Mouse (Mus musculus) neural tube, embryonic 15.5 days (tissue): ENCODE results near the gene Cdh1. TPM values are rescaled to one million over a fixed set of nuclear protein-coding genes. Genes with fewer than 3 reads are reported as not detected.

ENCODE experiments used
- ATAC-seq: fragments of 200-750 bp; cut with Nextera tagmentation; 2 replicates; pipeline ENCODE4 v1.8.0; 2017; ENCODE audit warnings: mild to moderate bottlenecking, moderate TSS enrichment, moderate library complexity; ENCODE audit not compliant: low FRiP score
- H3K27ac ChIP-seq: fragments of 300-500 bp; sonication (generic); replicated peaks from 2 replicates; pipeline ENCODE4 v1.5.1; 2015; ENCODE audit warnings: mild to moderate bottlenecking, inconsistent platforms
- H3K27me3 ChIP-seq: fragments of 300-500 bp; sonication (generic); replicated peaks from 2 replicates; pipeline ENCODE4 v1.6.1; 2015; ENCODE audit warnings: inconsistent platforms
- H3K36me3 ChIP-seq: fragments of 300-500 bp; sonication (generic); 2 replicates; pipeline ENCODE4 v1.6.1; 2015; ENCODE audit warnings: inconsistent platforms
- H3K4me1 ChIP-seq: fragments of 300-500 bp; sonication (generic); 2 replicates; pipeline ENCODE4 v1.6.1; 2015; ENCODE audit warnings: inconsistent platforms
- H3K4me2 ChIP-seq: fragments of 300-500 bp; sonication (generic); 2 replicates; pipeline ENCODE4 v1.6.1; 2015; ENCODE audit warnings: inconsistent platforms, mild to moderate bottlenecking, moderate library complexity
- H3K4me3 ChIP-seq: fragments of 300-500 bp; sonication (generic); replicated peaks from 2 replicates; pipeline ENCODE4 v1.5.1; 2015; ENCODE audit warnings: mild to moderate bottlenecking, inconsistent platforms
- H3K9ac ChIP-seq: fragments of 300-500 bp; sonication (generic); replicated peaks from 2 replicates; pipeline ENCODE4 v1.6.1; 2015; ENCODE audit warnings: mild to moderate bottlenecking, inconsistent platforms
- H3K9me3 ChIP-seq: fragments of 300-500 bp; sonication (generic); replicated peaks from 2 replicates; pipeline ENCODE4 v1.6.1; 2016; ENCODE audit warnings: inconsistent platforms
- WGBS: fragments of 180-500 bp; shearing (Covaris S2); methylation state at CpG from one replicate; pipeline ENCODE4 v1.1.7; 2015; ENCODE audit warnings: mixed read lengths; 5-methylcytosine and 5-hydroxymethylcytosine counted together
- polyA plus RNA-seq: library from polyadenylated mRNA; unstranded; fragments of >200 nt; fragmentation: Nextera tagmentation; extraction: Ambion mirVana; gene quantifications from 2 replicates; pipeline ENCODE4 v1.2.1, GENCODE M21; 2015

The Cdh1 gene
- polyA plus RNA-seq, 1 experiment from 2014 or later, result 1.9 TPM

DNA sequence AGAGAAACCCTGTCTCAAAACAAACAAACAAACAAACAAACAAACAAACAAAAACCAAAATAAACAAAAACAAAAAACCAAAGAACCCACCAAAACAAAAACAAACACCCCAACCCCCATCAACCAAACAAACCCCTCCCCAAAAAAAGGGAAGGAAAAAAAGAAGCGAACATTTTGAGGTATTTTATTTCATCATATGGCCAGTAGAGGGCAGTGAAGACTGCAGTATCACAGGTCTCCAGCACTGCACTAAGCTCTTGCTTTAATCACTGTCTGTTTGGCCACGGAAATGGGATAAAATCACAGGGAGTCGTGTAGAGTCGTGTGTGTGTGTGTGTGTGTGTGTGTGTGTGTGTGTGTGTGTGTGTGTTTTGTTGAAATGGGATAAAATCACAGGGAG lies 84.3 kb downstream of the Cdh1 start:
- no peak for ATAC-seq
- Histone ChIP-seq H3K4me3 (no peak overlapping the region), H3K4me2 (no peak overlapping the region), H3K27me3 (no peaks in the 10 kb centered on the region), H3K9me3 (no peaks in the 10 kb centered on the region), H3K36me3 (0 out of 2 replicates have a peak, but pooled peaks cover 3% of the 10 kb centered on the region), H3K9ac (no peak overlapping the region), H3K4me1 (peaks cover 5% of the 10 kb centered on the region; the same call in 1 of the 2 replicates), H3K27ac (no peak overlapping the region)
- WGBS, result 2% methylated on average over 4 of the region's 4 CpGs

DNA sequence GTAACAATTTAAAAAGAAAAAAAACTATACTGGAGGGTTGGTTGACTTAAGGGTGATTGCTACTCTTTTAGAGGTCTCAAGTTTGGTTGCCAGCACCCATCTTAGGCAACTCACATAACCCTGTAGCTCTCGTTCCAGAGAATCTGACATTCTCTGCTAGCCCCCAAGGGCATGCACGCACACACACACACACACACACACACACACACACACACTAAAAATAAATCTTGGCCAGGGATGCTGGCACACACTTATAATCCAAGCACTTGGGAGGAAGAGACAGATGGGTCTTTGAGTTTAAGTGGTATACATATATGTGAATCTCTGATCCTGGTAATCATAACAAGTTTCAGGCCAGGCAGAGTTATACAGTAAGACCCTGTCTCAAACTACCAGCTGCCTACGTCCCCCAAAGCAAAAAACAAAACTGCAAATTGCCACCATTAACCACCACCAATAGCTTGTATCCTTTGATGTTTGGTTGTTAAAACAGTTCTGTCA lies 94.6 kb downstream of the Cdh1 start:
- H3K9me3 ChIP-seq, result no peaks in the 10 kb centered on the region
- 82% methylated on average over 3 of the region's 3 CpGs for WGBS
- H3K36me3 ChIP-seq, result peaks cover 31% of the 10 kb centered on the region
- H3K4me3 ChIP-seq, result no peak overlapping the region
- no peaks in the 10 kb centered on the region for H3K27me3 ChIP-seq
- H3K9ac ChIP-seq, result no peak overlapping the region
- no peak overlapping the region for H3K4me2 ChIP-seq
- H3K4me1 ChIP-seq, result no peaks in the 10 kb centered on the region
- no peak overlapping the region for H3K27ac ChIP-seq
- ATAC-seq, result no peak

DNA sequence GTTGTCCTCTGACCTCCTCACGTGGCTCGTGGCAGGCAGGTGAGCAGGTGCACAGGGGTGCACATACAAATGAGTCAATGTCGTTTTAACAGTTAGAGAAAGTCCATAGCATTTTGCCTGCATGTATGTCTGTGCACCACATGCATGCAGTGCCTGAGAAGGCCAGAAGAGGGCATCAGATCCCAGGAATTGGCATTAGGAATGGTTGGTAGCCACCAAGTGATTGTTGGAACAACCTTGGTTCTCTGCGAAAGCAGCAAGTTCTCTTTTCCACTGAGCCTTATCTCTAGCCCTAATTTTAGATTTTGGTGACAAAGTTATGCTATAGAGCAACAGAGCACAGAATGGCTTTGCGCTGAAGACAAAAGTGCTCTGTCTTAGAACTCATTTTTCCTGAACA lies 96.4 kb downstream of the Cdh1 start:
- H3K36me3 ChIP-seq, result peaks cover 31% of the 10 kb centered on the region
- no peak for ATAC-seq
- no peak overlapping the region for H3K9ac ChIP-seq
- H3K4me3 ChIP-seq, result no peak overlapping the region
- no peaks in the 10 kb centered on the region for H3K9me3 ChIP-seq
- H3K27me3 ChIP-seq, result no peaks in the 10 kb centered on the region
- no peaks in the 10 kb centered on the region; the same call in 1 of the 2 replicates for H3K4me1 ChIP-seq
- H3K4me2 ChIP-seq, result no peak overlapping the region
- WGBS, result 78% methylated on average over 5 of the region's 5 CpGs
- no peak overlapping the region for H3K27ac ChIP-seq

DNA sequence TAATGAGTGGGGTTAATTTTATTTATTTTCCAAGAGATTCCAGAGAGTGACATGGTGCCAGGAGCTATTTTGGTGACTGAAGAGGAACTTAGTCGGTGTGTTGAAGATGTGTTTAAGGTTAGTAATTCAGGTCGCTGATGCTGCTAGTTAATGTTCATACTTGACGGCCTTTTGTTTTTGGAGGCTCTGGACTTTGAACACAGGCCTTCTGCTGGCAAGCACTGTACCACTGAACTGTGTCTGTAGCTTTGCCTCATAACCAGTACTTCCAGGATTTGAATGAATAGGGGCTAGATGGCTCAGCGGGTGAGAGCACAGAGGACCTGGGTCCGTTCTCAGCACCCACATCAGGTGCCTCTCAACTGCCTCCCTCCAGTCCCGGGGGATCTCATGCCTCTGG lies 97.0 kb downstream of the Cdh1 start:
- no peak for ATAC-seq
- Histone ChIP-seq H3K27ac (no peak overlapping the region), H3K4me3 (no peak overlapping the region), H3K36me3 (peaks cover 29% of the 10 kb centered on the region), H3K27me3 (no peaks in the 10 kb centered on the region), H3K4me1 (peaks cover 2% of the 10 kb centered on the region), H3K9me3 (no peaks in the 10 kb centered on the region), H3K4me2 (no peak overlapping the region), H3K9ac (no peak overlapping the region)
- WGBS, result 98% methylated on average over 6 of the region's 6 CpGs

DNA sequence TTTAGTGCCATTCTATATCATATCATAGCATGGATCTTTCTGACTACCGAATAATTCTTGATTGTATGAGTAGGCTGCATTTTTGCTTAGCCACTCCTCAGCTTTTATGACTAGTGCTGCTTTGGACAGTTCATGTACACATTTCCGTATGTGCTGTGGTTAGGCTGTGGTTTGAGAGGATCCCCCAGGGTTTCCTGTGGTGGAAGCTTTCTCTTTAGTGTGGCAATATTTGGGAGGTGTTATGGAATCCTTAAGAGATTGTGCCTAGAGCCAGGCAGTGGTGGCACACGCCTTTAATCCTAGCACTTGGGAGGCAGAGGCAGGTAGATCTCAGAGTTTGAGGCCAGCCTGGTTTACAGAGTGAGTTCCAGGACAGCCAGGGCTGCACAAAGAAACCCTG lies 98.2 kb downstream of the Cdh1 start:
- ATAC-seq, result no peak
- no peak overlapping the region for H3K4me2 ChIP-seq
- H3K4me3 ChIP-seq, result no peak overlapping the region
- H3K9ac ChIP-seq, result no peak overlapping the region
- H3K27me3 ChIP-seq, result no peaks in the 10 kb centered on the region
- H3K4me1 ChIP-seq, result peaks cover 3% of the 10 kb centered on the region
- no peaks in the 10 kb centered on the region for H3K9me3 ChIP-seq
- no peak overlapping the region for H3K27ac ChIP-seq
- 95% methylated on average over 3 of the region's 3 CpGs for WGBS
- peaks cover 23% of the 10 kb centered on the region for H3K36me3 ChIP-seq

DNA sequence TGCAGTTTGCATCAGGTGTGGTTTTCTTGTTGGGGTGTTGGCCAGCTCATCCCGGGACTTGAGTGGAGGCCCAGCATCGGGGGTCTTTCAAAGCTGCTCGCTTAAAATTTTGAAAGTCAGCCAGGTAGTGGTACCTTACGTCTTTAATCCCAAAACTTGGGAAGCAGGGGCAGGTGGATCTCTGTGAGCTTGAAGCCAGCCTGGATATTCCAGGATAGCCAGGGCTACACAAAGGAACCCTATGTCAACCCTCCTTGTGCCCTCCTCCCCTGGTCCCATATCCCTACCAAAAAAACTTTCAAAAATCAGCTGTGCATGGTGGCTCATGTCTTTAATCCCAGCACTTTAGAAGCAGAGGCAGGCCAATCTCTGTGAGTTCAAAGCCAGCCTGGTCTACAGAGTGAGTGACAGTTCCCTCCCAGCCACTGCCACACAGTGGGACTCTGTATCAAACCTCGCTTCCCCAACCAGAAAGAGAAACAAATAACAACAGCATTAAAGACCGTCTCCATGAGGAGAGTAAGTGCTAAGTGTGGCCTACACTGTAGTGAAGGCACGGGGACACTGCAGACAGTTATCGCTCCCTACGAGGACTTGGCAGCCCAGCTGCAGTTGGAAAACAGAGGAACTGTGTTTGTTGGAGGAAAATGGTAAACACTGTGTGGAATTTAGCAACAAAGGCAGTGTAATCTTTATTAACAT lies 101.2 kb downstream of the Cdh1 start:
- WGBS, result 73% methylated on average over 9 of the region's 9 CpGs
- Histone ChIP-seq H3K4me1 (peaks cover 3% of the 10 kb centered on the region), H3K36me3 (peaks cover 8% of the 10 kb centered on the region; the same call in 1 of the 2 replicates), H3K27me3 (no peaks in the 10 kb centered on the region), H3K9ac (no peak overlapping the region), H3K4me3 (no peak overlapping the region), H3K4me2 (peak overlapping the region; percentile 5; the same call in 1 of the 2 replicates), H3K27ac (peak overlapping the region; percentile 70), H3K9me3 (no peaks in the 10 kb centered on the region)
- peak; percentile 21; the same call in 1 of the 2 replicates for ATAC-seq

DNA sequence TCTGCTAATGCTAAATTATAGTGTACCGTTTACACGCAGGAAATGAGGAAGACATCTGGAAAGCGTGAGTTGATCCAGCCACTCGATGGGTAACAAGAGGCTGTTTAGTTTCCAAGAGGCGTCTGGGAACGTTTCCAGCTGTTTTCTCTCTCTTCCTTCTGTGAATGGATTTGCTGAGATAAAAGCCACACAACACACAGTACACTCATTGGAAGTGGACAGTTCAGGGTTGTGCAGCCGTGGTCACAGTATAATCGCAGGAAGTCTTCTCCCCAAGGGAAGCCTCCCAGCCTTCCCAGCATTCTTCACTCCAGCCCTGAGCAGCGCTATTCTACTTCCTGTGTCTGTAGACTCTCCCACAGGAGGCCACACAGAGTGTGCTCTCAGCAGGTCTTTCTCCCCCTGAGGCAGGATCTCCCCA lies 101.8 kb downstream of the Cdh1 start:
- 47% methylated on average over 9 of the region's 9 CpGs for WGBS
- peak; percentile 45; the same call in 1 of the 2 replicates for ATAC-seq

DNA sequence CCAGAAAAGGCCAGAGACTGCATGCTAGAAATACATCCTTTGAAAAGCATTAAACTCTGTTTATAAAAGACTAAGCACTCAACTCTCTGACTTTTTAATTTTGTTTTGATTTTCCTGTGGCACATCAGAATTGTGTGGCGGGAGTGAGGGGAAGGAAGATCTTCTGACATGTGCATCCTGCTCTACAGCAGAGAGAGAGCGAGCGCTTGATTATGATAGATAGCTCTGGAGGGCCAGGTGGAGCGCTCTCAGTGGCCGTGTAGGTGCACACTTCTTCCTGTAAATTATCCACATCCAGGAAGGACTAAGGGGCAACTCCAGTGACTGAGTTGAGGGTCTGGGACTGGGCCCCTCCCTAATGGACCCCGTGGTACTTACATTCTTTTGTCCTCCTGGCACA lies 103.0 kb downstream of the Cdh1 start:
- H3K36me3 ChIP-seq, result no peaks in the 10 kb centered on the region; the same call in 1 of the 2 replicates
- H3K27me3 ChIP-seq, result no peaks in the 10 kb centered on the region
- H3K4me1 ChIP-seq, result peaks cover 3% of the 10 kb centered on the region
- H3K27ac ChIP-seq, result no peak overlapping the region
- no peaks in the 10 kb centered on the region for H3K9me3 ChIP-seq
- WGBS, result 86% methylated on average over 6 of the region's 6 CpGs
- no peak overlapping the region for H3K4me3 ChIP-seq
- H3K4me2 ChIP-seq, result no peak overlapping the region
- ATAC-seq, result no peak
- no peak overlapping the region for H3K9ac ChIP-seq

More for the DNA sequence above, 101.8 kb downstream of the Cdh1 start:
- Histone ChIP-seq H3K4me3 (no peak overlapping the region), H3K4me1 (peaks cover 3% of the 10 kb centered on the region), H3K9me3 (no peaks in the 10 kb centered on the region), H3K4me2 (peak overlapping the region; percentile 5; the same call in 1 of the 2 replicates), H3K27ac (peak overlapping the region; percentile 70), H3K36me3 (peaks cover 4% of the 10 kb centered on the region; the same call in 1 of the 2 replicates), H3K9ac (no peak overlapping the region), H3K27me3 (no peaks in the 10 kb centered on the region)

DNA sequence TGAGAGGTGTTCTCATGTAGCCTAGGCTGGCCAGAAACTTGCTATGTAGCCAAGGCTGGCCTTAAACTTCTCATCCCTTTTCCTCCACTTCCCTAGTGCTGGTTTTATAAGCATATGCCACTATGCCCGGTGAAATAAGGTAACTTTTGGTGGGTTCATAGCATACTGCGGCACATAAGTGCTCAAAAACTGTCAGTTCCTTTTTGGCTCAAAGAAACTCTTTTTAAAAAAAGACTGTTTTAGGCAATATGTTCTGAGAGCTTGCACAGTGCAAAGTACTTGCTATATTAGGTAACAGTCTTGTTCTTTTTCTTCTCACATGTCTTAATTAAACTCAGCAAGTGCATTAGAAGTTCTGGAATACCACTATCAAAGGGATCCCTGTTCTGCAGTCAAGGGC lies 106.9 kb downstream of the Cdh1 start:
- WGBS, result 95% methylated on average over 2 of the region's 2 CpGs
- H3K27ac ChIP-seq, result no peak overlapping the region
- H3K27me3 ChIP-seq, result no peaks in the 10 kb centered on the region
- ATAC-seq, result no peak
- H3K4me1 ChIP-seq, result peaks cover 2% of the 10 kb centered on the region; the same call in 1 of the 2 replicates
- no peak overlapping the region for H3K4me2 ChIP-seq
- H3K36me3 ChIP-seq, result no peaks in the 10 kb centered on the region
- H3K9ac ChIP-seq, result no peak overlapping the region
- no peak overlapping the region for H3K4me3 ChIP-seq
- no peaks in the 10 kb centered on the region for H3K9me3 ChIP-seq

DNA sequence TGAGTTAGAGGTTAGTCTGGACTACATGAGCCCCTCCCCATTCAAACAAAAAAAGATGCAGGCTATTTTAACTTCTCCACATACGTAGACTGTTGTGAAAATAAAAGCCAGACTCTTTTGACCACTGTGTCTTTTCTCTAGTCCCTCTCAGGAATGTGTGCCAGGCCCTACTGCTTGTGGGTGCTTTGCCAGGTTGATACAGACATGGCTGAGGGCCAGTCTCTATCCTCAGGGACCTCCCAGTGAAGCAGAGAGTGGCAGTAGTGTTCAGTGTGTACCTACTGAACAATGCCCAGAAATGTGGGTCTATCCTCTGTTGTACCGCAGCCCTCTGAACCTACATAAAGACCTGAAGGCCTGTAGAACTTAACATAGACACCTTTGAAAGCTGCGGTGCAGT lies 109.3 kb downstream of the Cdh1 start:
- no peak overlapping the region for H3K4me2 ChIP-seq
- no peak overlapping the region for H3K9ac ChIP-seq
- H3K4me1 ChIP-seq, result no peaks in the 10 kb centered on the region
- H3K9me3 ChIP-seq, result no peaks in the 10 kb centered on the region
- no peaks in the 10 kb centered on the region for H3K36me3 ChIP-seq
- H3K4me3 ChIP-seq, result no peak overlapping the region
- no peak overlapping the region for H3K27ac ChIP-seq
- H3K27me3 ChIP-seq, result no peaks in the 10 kb centered on the region
- no peak for ATAC-seq
- WGBS, result 78% methylated on average over 3 of the region's 3 CpGs

DNA sequence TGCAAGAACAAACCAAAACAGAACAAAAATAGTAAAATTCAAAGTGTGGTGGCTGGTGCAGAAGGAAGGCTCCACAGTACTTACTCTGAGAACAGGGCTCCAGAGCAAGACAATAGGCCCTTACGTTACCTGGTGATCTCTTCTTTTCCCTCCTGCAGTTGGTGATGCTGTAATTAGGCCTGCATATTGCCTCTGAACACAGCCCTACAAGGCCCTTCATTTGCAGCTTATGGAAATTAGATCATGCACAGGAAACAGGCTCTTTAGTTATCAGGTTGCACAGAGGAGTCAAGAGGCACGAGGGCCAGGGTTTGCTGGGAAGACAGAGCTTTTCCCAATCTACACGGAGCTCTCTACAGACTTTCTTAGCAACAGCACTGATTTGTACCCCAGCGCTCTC lies 111.1 kb downstream of the Cdh1 start:
- Histone ChIP-seq H3K4me2 (no peak overlapping the region), H3K36me3 (no peaks in the 10 kb centered on the region), H3K9me3 (no peaks in the 10 kb centered on the region), H3K27ac (no peak overlapping the region), H3K27me3 (no peaks in the 10 kb centered on the region), H3K4me3 (no peak overlapping the region), H3K4me1 (peaks cover 8% of the 10 kb centered on the region; the same call in 1 of the 2 replicates), H3K9ac (no peak overlapping the region)
- no peak for ATAC-seq
- WGBS, result 85% methylated on average over 4 of the region's 4 CpGs

DNA sequence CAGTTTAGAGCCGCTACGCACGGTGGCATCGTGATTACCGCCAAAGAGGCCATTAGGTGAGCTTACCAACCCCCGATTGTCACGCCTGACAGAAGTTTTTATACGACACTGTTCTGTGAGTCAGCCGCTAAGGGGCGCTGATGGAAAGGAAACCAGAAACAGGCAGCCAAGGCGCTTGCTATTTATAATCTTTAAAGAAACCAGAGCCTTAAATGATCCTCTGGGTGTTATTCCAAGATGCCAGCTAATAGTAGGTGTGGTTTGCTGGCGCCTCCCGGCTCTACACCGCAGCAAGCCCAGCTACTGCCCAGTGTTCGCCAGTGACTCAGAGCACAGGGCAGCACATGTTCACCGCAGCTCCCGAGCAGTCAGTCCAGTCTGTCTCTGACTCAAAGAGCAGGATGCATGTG lies 114.9 kb downstream of the Cdh1 start:
- Histone ChIP-seq H3K4me2 (peak overlapping the region; percentile 47), H3K36me3 (no peaks in the 10 kb centered on the region), H3K27me3 (no peaks in the 10 kb centered on the region), H3K4me3 (peak overlapping the region; percentile 19; the same call in 1 of the 2 replicates), H3K27ac (peak overlapping the region; percentile 45; the same call in 1 of the 2 replicates), H3K9me3 (no peaks in the 10 kb centered on the region), H3K9ac (0 out of 2 replicates have a peak overlapping the region, but pooled peaks have one; percentile 33), H3K4me1 (peaks cover 8% of the 10 kb centered on the region; the same call in 1 of the 2 replicates)
- ATAC-seq, result peak; percentile 80
- 13% methylated on average over 17 of the region's 17 CpGs for WGBS
